Mouse (Mus musculus) forebrain, postnatal 0 days (tissue): Measurements from ENCODE around the gene Sh3pxd2a. TPM values are rescaled to one million over a fixed set of nuclear protein-coding genes. Genes with fewer than 3 reads are reported as not detected.

Experiments
- ATAC-seq: fragments of 200-750 bp; cut with Nextera tagmentation; 2 replicates; pipeline ENCODE4 v1.8.0; 2017; ENCODE audit warnings: mild to moderate bottlenecking, moderate library complexity
- DNase-seq: peaks from one replicate; pipeline ENCODE4 v3.0.0-alpha.2; 2015
- H3K27ac ChIP-seq: fragments of 300-500 bp; sonication (generic); 2 replicates; pipeline ENCODE4 v1.5.1; 2014; ENCODE audit warnings: low read depth, mild to moderate bottlenecking, antibody characterized with exemption, low read length, moderate library complexity, mixed read lengths
- H3K27me3 ChIP-seq: fragments of 300-500 bp; sonication (generic); 2 replicates; pipeline ENCODE4 v1.6.1; 2014; ENCODE audit warnings: mild to moderate bottlenecking, low read length, mixed read lengths; ENCODE audit not compliant: insufficient read depth
- H3K36me3 ChIP-seq: fragments of 300-500 bp; sonication (generic); 2 replicates; pipeline ENCODE4 v1.6.1; 2014; ENCODE audit warnings: mild to moderate bottlenecking, moderate library complexity; ENCODE audit not compliant: insufficient read depth
- H3K4me1 ChIP-seq: fragments of 300-500 bp; sonication (generic); 2 replicates; pipeline ENCODE4 v1.6.1; 2014; ENCODE audit warnings: antibody characterized with exemption; ENCODE audit not compliant: insufficient read depth
- H3K4me2 ChIP-seq: fragments of 300-500 bp; sonication (generic); 2 replicates; pipeline ENCODE4 v1.6.1; 2014; ENCODE audit warnings: low read depth, mild to moderate bottlenecking, moderate library complexity
- H3K4me3 ChIP-seq: fragments of 300-500 bp; sonication (generic); 2 replicates; pipeline ENCODE4 v1.5.1; 2014; ENCODE audit warnings: low read depth, low read length, mixed read lengths
- H3K9ac ChIP-seq: fragments of 300-500 bp; sonication (generic); 2 replicates; pipeline ENCODE4 v1.6.1; 2014; ENCODE audit warnings: mild to moderate bottlenecking
- H3K9me3 ChIP-seq: fragments of 300-500 bp; sonication (generic); 2 replicates; pipeline ENCODE4 v1.6.1; 2016; ENCODE audit warnings: low read length
- CTCF ChIP-seq: sonication (generic); IDR thresholded peaks from 2 replicates; pipeline ENCODE4 v1.5.1; 2016; ENCODE audit warnings: antibody characterized with exemption, control low read depth, low read depth
- WGBS: fragments of 180-500 bp; shearing (Covaris S2); extraction: QIAGEN DNeasy Blood & Tissue Kit; methylation state at CpG from one replicate; pipeline ENCODE4 v1.1.7; 2014; 5-methylcytosine and 5-hydroxymethylcytosine counted together
- polyA plus RNA-seq: library from polyadenylated mRNA; unstranded; fragments of >200 nt; fragmentation: Nextera tagmentation; extraction: Ambion mirVana; gene quantifications from 2 replicates; pipeline ENCODE4 v1.2.1, GENCODE M21; 2015
- total RNA-seq: library from RNA; depleted of rRNA; stranded (reverse); fragments of >200 nt; gene quantifications from 2 replicates; pipeline ENCODE4 v1.2.3, GENCODE M21; 2014

The Sh3pxd2a gene
- total and polyA plus RNA-seq, 2 experiments from 2014 or later, result 1.2 to 20.8 TPM

DNA sequence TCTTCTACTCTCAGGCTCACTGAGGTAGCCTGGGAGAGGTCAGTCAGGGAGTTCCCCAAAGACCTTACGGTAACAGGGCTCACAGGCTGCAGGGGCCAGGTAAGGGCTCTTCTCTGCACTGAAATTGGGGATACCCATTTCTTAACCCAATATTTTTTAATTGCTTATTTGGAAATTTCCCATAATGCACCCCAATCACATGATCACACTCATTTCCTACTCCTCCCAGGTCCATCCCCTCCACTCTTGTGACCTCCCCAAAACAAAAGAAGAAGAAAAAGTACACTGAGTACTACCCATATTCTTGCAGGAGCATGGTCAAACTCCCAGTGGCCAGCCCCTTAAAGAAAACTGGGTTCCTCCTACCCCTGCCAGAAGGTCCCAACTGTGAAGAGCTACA lies 135.1 kb downstream of the Sh3pxd2a start:
- Histone ChIP-seq H3K27me3 (no peaks in the 10 kb centered on the region), H3K4me1 (no peaks in the 10 kb centered on the region), H3K9ac (no peak overlapping the region), H3K9me3 (no peaks in the 10 kb centered on the region), H3K4me2 (no peak overlapping the region), H3K4me3 (no peak overlapping the region), H3K27ac (no peak overlapping the region), H3K36me3 (no peaks in the 10 kb centered on the region)
- 100% methylated on average over 1 of the region's 1 CpGs for WGBS
- ATAC-seq (no peak), DNase-seq (no peak)
- TF ChIP-seq CTCF, result no peak

DNA sequence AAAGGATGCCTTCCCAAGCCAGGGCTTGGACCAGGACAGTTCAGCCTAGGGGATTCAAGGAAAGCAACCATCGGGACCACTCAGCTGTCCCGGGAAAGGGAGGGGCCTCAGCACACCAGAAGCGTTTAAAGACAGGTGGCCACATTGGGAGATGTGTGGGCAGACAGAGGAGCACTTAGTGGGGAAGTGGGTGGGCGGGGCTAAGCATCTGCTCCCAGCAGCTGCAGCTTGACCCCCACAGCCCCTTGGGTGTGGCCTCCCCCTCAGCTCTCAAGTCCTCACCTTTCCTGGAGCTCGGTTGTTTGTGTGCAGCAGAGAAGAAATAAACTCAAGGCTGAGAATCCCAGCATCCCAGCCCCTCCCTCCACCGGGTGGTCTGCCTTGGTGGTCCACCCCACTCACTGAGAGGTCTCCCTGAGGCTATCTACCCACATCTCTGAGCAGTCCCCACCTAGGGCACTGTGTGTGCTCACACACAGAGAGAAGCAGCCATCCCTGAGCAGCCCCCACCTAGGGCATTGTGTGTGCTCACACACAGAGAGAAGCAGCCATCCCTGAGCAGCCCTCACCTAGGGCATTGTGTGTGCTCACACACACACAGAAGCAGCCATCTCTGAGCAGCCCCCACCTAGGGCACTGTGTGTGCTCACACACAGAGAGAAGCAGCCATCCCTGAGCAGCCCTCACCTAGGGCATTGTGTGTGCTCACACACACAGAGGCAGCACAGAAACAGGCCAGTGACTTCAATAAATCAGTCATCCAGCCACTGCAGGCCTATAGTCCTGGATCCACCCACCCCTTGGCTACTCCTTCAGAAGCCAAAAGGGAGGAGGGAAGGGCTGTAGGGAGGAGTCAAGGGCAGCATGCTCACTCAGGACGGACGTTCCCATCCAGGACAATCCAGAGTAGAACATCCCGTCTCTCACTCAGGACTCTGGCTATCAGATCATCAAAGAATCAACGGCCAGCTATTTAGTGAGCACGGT lies 136.0 kb downstream of the Sh3pxd2a start:
- Histone ChIP-seq H3K9me3 (no peaks in the 10 kb centered on the region), H3K4me3 (no peak overlapping the region), H3K36me3 (no peaks in the 10 kb centered on the region), H3K27ac (no peak overlapping the region), H3K4me1 (no peaks in the 10 kb centered on the region), H3K4me2 (no peak overlapping the region), H3K27me3 (no peaks in the 10 kb centered on the region), H3K9ac (no peak overlapping the region)
- 41% methylated on average over 11 of the region's 11 CpGs for WGBS
- ATAC-seq (peak; percentile 5; the same call in 1 of the 2 replicates), DNase-seq (no peak)
- TF ChIP-seq CTCF, result no peak

DNA sequence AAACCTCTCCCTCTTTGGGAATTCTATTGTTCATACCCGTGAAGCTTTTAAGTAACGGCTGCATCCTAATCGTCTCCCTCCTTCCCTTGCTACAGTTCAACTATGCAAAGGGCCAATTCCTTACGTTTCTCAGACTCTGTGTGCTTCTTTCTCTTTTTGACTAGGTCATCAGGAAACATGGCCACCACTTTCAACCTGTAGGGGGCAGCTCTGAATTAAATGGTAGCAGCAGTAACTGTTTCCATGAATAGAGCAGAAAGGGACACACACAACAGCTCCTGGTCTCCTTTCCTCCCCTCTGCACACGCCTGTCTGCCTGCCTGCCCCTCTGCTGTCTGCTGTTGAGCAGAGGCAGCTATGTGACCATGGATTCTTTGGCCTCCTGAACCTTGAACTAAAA lies 138.3 kb downstream of the Sh3pxd2a start:
- H3K27ac ChIP-seq, result no peak overlapping the region
- no peaks in the 10 kb centered on the region for H3K9me3 ChIP-seq
- no peak overlapping the region for H3K9ac ChIP-seq
- no peaks in the 10 kb centered on the region for H3K27me3 ChIP-seq
- TF ChIP-seq CTCF, result peak; percentile 51
- ATAC-seq, result no peak
- H3K4me2 ChIP-seq, result no peak overlapping the region
- DNase-seq, result no peak
- H3K4me1 ChIP-seq, result no peaks in the 10 kb centered on the region
- 22% methylated on average over 5 of the region's 5 CpGs for WGBS
- H3K36me3 ChIP-seq, result no peaks in the 10 kb centered on the region
- H3K4me3 ChIP-seq, result no peak overlapping the region

DNA sequence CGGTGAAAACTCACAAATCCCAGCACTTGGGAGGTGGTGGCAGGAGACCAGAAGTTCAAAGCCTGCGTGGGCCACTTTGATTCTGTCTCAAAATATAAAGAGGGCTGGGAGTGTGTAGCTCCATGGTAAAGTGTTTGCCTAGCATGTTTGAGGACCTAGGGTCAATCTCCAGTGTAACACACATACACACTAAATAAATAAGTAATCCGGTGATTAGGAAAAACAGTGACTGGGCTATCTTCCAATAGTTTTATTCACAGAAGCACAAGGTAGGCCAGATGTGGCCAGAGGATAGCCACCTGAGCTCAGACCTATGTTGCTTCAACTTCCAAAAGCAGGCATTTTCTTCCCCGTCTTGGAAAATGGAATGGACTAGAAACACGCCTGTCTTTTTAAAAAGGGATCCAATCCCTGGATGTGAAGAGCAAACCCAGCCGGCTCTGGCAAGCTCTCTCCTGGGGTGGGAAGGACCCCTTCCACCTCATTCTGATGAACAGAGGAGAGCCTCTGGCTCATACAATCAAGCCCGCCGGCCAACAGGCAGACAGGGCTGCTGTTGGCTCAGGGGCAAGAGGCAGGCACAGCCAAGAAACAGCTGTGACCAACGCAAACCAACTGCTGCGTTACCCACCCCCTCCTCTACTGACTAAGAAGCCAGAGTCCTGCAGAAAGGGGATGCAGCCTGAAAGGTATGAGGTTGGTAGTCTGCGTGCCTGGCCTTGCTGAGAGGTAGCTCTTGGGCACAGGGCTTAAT lies 140.9 kb downstream of the Sh3pxd2a start:
- H3K36me3 ChIP-seq, result no peaks in the 10 kb centered on the region
- peak; percentile 64; the same call in 1 of the 2 replicates for ATAC-seq
- TF ChIP-seq CTCF, result no peak
- no peak overlapping the region for H3K4me2 ChIP-seq
- H3K4me3 ChIP-seq, result no peak overlapping the region
- no peaks in the 10 kb centered on the region for H3K9me3 ChIP-seq
- no peak overlapping the region for H3K27ac ChIP-seq
- no peaks in the 10 kb centered on the region for H3K27me3 ChIP-seq
- 61% methylated on average over 11 of the region's 11 CpGs for WGBS
- no peak overlapping the region for H3K9ac ChIP-seq
- no peak for DNase-seq
- H3K4me1 ChIP-seq, result no peaks in the 10 kb centered on the region

- H3K4me2 ChIP-seq, result no peak overlapping the region
- no peaks in the 10 kb centered on the region for H3K36me3 ChIP-seq
- no peak for ATAC-seq
- 49% methylated on average over 8 of the region's 8 CpGs for WGBS
- TF ChIP-seq CTCF, result no peak
- no peak overlapping the region for H3K4me3 ChIP-seq
- no peaks in the 10 kb centered on the region for H3K9me3 ChIP-seq
- DNase-seq, result no peak
- H3K9ac ChIP-seq, result no peak overlapping the region
- H3K27me3 ChIP-seq, result no peaks in the 10 kb centered on the region
- 0 out of 2 replicates have a peak, but pooled peaks cover 3% of the 10 kb centered on the region for H3K4me1 ChIP-seq
- no peak overlapping the region for H3K27ac ChIP-seq
These were observed 143.9 kb downstream of the Sh3pxd2a start for GRCm38 (mm10) chr19:47320331-47320668.

- Histone ChIP-seq H3K4me3 (no peak overlapping the region), H3K36me3 (no peaks in the 10 kb centered on the region), H3K4me2 (no peak overlapping the region), H3K9ac (no peak overlapping the region), H3K27me3 (0 out of 2 replicates have a peak, but pooled peaks cover 4% of the 10 kb centered on the region), H3K27ac (no peak overlapping the region), H3K4me1 (peaks cover 4% of the 10 kb centered on the region; the same call in 1 of the 2 replicates), H3K9me3 (no peaks in the 10 kb centered on the region)
- no peak for ATAC-seq
- 69% methylated on average over 10 of the region's 10 CpGs for WGBS
- no peak for DNase-seq
- no peak for TF ChIP-seq CTCF
These were observed 144.5 kb downstream of the Sh3pxd2a start for GRCm38 (mm10) chr19:47319521-47320330.
